Mouse (Mus musculus) right cerebral cortex, adult 18-20 months (tissue): ENCODE measurements around the gene Cacna2d3.
A peak's percentile ranks its signal among the peaks of the same experiment; 100 is the strongest.

ENCODE experiments used
- DNase-seq: peaks from one replicate; pipeline ENCODE4 v3.0.0; 2022; ENCODE audit warnings: mixed read lengths

Gene Cacna2d3

DNA sequence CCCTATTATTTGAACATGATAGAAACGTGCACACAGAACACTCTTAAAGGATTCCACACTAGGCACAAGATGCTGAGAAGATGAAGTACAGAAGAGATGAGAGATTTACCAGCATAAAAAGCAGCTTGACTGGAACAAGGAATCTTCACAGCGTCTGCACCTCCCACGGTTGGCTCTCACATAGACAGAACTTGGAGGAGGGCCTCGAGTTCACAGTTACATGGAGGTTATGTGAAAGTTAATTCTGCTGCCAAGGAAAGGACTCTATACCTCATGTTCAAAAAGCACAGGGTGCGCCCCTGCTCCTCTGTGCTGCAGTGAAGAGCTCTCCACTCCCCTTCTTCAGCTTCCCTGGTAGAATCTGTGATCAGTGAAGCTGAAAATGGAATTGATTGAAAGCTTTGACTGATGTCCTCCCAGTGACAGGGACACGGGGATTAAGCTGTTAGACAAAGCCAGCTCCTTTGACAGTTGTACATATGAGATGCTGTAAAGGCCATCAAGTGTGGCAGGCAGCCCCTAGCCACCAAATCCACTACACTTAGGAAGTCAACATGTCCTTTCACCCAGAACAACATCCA is 243.2 kb downstream of the Cacna2d3 start:
- peak; percentile 86 for DNase-seq

DNA sequence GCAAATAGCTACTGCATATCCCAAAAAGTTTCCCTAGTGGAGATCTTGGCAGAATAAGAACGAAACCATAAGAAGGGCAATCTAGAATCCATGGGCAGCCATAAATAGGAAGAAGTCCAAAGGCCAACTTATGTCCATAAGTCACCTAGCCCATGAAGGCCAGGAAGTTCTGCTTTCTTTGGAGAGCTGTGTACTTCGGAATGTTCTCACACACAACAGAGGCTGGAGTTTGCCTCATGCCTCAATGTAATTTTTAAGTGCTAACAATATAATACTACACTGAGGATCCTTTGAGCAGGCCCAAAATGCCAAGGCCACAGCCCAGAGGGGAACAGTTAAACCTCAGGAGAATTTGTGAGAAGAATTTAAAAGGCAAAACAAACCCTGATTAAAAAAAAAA is 257.4 kb downstream of the Cacna2d3 start:
- DNase-seq, result no peak

DNA sequence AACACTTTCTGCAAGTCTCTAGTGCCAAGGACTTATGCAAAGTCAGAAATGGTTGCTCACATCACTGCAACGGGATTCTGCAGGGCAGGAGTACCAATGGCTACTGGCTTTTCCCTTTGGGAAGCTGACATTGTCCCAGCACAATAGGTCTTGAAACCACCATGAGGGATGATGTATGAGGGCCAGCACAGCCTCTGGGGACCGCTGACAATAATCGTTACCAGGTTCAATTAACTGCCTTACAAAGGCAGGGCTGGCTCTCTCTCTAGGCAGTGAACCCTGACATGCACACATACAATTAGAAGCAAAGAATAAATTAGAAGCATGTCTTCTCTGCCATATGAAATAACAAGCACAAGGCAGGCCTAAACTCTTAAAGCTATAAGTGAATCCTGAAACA is 272.5 kb downstream of the Cacna2d3 start:
- no peak for DNase-seq

DNA sequence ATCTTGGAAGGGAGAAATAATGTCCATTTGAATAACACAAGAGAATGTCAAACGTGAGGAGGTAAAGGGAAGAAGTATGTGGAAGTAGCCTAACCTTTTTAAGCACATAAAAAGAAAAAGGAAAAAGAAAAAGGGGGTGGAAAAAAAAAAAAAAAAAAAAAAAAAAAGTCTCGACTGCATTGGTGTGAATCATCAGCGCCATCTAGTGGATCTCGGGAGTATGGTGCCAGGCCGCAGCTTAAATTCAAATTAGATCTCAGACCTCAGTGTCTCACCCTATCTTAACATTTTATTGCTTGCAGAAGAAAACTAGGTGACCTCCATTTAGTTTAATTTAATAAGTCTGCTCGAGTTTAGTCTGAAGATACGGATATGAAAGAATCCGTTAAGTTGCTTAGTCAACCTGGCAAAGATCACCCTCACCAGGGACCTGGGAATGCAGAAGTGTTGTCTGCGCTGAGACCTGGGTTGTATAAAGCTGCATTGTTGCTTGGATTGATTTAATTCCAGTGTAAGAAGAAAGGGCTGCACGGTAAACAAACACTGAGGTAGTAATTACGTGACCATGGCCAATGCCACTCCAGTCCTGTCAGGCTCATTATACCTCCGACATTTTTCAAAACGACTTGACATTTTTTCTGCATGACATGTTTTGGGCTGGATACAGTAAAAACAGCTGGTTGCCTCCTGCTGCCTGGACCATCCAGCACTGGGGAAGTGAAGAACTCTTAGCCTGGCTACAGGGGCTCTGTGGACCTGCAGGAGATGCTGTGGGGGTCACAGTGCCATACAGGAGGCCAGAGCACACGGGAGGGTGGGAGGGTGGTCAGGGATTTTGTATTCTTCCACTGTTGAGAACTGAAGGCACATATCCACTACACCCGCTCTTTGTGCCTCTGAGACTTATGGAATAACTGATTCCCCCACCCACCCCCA is 278.3 kb downstream of the Cacna2d3 start:
- DNase-seq, result peak; percentile 58

DNA sequence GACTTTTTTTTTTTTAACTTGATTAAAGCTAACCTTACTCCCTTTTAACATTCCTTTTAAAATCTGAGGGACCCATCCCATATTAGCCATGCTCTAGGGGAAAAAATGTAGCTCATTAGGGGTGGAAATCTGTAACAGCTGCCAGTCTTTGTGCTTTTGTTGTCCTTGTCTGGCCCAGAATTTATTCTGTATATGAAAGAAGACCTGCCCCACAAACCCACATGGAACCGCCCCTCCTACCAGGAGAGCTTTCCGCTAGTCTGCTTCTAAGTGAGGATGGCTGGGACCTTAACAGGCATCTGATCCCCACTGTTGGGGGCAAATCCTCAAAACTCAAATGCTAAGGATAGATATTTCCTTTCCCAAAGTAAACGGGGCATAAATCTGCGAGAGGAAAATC is 279.2 kb downstream of the Cacna2d3 start:
- DNase-seq, result no peak

DNA sequence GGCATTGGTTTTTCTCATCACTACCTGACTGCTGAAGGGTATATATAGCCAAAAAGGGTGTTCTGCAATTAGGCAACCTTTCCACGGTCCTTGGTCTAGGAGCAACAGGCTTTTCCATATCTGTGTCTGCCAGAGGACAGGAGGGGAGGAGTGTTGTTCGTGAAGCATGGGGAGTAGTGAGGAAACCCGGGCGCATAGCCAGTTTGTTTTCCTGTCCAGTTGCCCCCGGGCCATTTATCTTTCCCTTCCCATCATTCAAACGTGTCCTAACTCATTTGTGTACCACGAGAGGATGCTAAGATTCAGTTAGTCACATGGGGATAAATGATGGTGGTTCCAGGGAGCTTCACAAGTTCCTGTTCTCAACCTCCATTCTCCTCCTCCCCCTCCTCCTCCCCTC is 283.0 kb downstream of the Cacna2d3 start:
- DNase-seq, result no peak

DNA sequence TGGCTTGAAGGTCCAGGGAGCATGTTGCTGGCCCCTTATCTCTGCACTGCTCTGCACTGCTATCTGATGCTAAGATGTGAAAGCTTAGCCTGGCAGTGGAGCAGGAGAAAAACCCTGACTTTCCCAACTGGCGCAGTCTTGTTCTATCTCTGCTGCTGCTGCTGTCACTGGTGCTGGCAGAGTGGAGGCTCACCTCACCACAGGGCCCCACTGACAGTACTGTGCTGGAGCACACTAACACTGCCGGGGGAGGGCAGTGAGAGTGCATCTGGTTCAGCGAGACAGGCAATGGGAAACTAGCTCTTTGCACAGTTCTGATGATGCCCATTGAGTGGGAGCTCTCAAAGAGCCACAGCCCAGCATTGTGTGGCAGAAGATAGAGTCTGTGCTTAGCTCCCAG is 283.4 kb downstream of the Cacna2d3 start:
- peak; percentile 18 for DNase-seq

DNA sequence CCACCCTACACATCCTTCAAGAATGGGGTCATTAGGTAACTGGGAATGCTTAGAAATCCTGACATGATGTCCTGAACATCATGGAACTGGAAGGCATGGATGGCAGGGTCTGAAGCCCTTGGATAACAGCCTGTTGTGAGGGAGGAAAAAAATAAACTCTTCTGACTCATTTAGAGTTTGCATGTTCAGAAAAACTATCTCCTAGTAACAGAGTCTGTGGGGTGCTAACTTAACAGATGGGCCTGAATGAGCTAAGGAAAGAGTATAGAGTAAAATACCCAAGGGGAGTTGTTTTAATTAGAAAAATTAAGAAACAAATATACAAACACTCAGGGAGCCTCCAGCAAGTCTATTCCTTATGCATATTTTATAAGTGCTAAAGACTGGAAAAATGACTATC is 286.5 kb downstream of the Cacna2d3 start:
- DNase-seq, result no peak

DNA sequence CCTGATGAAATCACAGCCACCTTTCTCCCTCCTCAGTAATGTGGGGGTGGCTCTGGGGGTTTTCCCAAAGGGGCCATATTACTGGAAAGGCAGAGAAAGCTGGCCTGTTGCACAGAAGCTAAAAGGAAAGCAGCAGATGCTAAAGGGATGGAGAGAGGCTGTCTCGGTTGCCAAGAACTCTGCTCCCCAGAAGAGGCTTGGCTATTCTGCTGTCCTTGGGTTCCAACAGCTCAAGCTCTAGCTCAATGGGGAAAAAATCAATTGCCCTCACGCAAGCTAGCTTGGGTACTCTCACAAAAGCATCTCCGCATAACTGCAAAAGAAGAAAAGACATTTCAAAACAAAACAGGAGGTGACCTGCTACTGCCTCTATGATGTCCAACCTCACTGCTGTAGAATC is 287.9 kb downstream of the Cacna2d3 start:
- no peak for DNase-seq

DNA sequence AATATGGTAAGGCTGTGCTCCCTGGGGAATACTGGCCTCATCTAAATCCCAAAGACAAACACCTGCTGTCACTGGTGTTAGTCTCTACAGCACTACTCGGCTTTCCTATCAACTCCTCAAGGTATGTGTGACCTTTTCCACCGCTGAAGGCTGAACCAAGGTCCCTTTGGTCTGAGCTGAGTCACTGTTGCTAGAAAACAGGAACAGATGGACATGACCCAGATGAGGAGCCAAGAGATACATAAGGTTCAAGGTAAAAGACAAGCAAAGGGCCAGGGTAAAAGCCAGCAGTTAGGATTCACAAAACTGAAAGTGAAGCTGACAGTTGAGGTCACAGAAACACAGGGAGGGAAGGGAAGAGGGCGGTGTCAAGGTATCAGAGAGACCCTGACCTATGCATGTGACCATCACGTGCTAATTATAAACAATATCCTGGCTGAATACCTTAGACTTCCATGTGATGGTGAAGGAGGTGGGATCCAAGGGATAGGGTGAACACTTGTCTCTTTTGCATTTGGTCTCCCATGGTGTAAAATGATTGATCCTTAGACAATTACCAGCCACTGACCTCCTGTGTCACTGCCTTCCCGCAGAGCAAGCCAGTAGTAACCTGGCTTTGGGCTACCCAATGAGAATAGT is 288.5 kb downstream of the Cacna2d3 start:
- DNase-seq, result no peak

DNA sequence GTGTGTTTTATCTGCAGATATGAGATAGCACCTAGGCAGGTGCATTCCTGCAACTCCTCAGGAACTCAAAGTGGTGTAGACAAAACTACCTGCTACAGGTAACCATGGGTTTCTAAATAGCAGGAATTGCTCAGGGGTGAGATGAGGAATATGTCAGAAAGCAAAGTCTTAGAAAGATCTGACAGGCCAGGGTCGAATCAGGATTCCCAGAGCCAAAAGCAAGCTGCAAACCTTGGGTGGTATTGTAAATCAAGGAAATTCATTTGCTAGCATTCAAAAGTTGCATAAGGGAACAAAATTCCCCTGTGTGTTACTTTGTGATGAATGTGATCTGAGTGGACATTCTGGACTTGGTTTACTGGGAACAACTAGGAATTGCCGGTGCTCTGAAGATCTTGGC is 291.9 kb downstream of the Cacna2d3 start:
- no peak for DNase-seq

DNA sequence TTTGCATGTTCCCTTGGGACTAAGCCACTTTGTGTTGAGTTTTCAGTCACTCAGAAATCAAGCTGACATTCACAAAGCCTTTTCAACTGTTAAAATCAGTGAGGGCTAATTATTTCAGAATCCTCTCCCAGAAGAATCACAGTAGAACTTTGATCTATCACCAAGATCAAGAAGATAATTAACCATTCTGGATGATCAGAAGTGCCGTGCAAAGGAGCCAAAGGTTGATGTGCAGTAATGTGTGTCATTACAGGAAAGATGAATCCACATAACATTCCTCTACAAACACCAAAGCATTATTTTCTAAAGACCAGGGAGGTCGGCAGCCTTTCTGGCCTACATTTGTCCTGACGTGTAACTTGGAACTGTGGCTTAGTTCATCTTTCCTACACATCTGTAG is 296.0 kb downstream of the Cacna2d3 start:
- DNase-seq, result no peak

DNA sequence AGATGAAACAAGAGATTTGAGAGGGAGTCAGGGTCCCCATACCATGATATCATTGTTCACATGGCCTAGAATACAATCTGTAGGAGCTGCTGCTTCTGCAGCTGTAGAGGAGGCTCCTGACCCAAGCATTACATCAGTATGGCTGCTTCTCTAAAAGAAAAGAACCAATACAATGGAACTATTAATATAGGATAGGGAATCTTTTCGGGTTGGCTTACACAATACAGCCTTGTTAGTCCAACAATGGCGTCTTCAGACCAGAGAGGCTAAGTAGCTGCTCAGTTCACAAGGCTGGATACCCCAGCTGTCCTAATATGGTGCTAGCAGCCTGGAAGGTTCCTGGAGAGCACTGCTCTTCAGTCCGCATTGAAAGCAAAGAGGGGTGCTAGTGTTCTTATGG is 296.5 kb downstream of the Cacna2d3 start:
- no peak for DNase-seq

DNA sequence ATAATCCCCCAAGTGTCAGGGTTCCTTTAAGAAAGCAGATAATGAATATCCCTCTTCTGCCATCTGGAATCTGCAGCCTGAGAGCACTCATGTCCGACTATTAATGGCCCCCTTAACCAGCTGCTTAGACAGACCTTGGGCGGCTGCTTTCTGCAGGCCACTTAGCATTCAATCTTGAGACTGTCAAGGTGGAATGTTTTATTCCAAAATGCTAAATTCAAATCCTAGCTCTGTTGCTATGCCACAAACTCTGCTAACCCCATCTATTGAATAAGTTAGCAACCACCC is 315.8 kb downstream of the Cacna2d3 start:
- DNase-seq, result no peak

DNA sequence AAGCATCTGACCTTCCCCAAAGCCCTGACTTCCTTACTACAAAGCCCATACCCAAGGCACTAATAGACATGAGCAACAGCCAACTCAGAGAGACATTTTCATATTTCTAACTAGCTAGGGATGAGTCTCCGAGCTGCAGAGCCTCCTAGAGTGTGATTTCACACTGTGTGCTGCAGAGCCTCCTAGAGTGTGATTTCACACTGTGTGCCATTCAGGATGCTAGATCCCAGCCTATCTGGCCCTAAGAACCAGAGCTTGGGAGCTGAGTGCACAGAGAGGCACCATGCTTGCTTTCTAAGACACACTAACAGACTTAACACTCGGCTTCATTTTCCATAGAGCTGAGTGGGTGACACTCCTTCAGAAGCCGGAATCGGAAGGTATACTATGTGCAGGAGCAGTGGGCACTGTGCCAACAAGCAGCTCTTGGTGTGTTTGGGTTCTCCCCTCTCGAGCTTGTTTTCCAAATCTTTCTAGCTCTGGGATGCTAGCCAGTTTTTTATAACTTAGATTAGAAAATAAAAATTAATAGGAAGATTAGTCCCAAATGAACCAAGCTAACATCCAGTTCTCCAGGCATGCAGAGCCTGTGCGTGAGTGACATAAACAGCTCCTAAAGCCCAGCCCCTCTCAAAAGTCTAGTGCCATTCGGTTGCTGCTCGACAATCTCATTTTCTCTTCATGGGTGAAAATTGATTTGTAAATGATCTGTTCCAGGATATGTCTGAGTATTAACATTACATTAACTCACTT is 316.4 kb downstream of the Cacna2d3 start:
- DNase-seq, result peak; percentile 14

DNA sequence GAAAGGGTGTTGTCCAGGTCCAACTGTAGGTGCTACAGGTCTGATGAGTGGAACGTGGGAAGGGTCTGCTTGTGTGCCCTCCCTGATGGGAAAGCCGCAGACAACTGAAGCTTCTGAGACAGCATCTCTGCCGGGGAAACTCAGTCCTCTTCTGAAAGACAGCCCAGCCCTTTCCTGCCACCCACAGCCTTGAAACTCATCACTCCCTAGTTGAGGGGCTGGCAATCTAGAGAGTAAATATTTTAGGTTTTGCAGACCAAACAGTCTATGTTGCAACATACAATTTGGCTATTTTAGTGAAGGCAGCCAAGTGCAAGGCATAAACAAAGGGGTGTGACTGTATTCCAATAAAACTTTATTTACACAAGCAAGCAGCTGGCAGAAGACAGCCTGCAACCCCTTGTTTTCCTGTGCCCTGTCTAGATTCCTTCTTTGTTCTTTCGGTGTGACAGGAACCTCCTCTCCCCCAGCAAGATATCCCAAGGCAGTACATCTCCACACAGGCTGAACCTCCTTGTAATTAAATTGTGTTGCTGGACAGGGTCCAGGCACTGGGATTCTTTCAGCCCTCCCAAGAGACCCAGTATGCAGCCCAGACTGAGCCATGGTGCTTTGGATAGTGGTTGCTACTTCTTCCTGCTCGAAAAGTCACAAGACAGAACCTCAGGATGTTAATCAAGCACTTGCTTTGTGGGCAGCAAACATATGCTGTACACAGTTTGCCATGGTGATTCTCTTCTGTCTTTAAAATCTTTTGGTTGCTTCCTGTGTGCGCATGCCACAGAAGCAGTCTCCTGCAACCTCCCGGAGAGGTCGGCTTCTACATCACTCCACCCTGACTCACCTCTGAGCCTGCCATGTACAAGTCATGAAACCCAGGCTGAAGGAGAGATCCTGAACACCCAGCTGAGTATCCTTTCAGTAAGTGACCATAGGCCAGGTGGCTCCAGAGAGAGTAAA is 317.5 kb downstream of the Cacna2d3 start:
- DNase-seq, result no peak

DNA sequence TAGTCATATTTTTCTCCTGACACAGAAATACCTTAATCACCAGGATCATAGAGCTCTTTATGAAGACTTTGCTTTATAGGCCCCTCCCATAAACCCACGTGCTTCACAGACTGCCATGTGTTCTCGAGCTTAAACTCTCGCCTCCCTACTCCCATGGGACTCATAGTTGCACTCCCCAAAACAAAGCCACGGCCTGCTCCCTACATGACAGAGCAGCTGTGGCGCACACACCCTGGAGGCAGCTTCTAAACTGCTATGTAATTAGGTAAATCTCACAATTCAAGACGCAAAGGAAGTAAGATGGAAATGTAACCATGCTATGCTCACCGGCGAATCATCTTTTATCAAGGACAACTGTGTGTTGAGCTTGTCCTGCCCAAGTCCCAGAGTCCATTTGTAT is 319.2 kb downstream of the Cacna2d3 start:
- no peak for DNase-seq

DNA sequence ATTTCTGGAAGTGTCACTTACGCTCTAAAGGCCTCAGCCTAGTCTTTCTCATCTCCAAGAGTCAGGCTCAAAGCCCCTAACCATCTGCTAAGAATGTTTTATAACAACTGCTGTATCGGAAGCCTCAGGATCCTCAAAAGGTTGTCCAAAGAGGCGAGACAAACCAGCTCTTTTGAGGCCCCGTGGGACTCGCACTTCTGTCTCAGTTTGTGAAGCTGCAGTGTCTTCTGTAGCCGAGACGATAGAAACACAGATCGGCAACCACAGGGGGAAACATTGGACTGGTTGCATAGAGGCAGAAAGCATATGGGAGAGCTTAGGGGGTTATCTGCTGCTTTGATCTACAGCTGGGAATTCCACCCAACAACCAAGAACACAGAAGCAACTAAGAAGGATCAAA is 327.9 kb downstream of the Cacna2d3 start:
- DNase-seq, result no peak

DNA sequence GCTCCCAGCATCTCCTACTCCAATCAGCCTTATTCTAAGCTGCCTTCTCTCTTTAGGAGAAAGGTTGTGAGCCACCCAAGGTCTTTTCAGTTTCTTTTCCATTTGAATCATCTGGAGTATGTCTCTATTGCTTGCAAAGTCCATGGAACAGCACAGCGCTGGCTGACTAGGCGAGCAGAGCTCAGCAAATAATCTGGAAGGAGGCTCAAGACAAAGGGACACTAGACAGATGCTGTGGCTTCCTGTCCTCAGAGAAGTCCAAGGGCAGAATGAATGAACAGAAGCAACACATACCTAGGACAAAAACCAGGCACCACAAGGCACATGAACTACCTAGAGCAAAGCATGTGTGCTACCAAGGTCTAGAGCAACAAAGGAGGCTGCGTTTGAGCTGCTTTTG is 328.8 kb downstream of the Cacna2d3 start:
- no peak for DNase-seq

DNA sequence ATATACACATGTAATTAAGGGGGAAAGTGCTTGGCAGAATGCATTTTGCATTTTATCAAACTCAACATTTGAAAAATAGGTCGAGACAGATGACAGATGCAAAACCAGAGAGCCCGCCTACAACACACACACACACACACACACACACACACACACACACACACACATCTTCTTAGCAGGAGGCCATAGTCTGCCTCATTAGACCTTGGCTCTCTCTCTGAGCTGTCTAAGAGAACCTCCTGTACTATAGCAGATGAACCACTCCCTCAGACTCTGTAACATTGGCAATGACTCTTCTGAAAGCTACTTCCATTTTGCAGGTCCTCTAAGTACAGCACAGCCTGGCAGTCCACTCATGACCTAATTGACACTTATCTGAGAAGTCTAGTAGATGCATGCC is 330.2 kb downstream of the Cacna2d3 start:
- no peak for DNase-seq

DNA sequence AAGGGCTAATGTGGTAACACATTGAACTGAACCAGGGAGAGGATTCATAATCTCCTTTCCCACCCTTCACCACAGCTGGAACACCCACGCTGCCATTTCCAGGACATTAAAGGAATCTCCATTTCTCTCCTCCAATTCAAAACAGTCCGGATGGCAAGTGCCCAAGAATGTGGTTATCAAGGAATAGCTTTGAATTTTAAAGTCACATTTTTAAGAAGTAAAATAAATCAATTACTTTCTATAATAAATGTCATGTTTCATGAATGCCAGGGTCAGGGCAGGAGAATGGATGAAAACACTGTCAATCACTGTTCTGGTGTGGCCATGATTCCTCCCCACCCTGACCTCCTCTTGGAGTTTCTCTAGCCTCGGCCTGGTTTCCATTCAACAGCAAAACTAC is 333.9 kb downstream of the Cacna2d3 start:
- DNase-seq, result no peak

DNA sequence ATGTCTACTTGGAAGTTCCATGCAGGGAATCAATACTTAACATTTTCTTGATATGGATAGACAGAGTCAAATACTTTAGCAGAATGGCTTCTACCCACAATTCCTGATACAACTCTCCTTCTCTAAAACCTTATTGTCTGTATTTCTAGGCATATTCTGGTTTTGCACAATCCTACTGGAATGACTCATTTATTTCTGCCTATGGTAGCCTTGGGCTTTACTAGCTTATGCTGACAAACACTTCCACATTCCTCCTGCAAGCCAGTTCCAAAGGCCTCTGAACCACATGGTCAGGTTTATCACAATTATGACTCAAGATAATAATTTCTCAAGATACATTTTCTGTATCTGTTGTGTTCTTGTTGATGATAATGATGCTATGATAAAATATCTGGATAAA is 336.2 kb downstream of the Cacna2d3 start:
- no peak for DNase-seq
